Mouse (Mus musculus): ENCODE measurements at regions not wholly inside any gene's neighbourhood (a gene's known extent, or its start where the extent isn't known, plus 50 kb on each side); places are given as distances from the start of the nearest gene placed in this dataset.

DNA sequence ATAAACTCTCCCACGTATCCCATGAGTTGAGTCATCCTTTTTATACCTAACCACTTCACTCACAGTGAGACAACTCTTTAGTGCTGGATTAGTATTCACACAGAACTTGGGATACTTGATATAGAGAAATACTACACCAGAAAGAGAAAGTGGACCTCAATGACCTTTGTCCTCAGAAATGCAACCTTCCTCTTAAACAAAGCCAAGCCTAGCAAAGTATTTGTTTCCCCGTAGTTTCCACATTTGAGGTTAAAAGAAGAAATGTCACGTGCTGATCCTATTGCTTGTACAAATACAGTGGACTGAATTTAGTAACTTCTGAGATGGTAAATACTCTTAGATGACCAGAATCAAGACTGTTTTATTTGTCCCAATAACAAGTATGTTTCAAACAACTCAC, 464.8 kb downstream of the Klf5 start:
- DNase-seq (ENCODE audit: low spot score) = no peak
- H3K4me1 ChIP-seq (replicated peaks; ENCODE audit: control insufficient read depth, insufficient read depth, low read length) = no peaks in the 10 kb centered on the region
- no peak overlapping the region for H3K4me2 ChIP-seq (ENCODE audit: low read depth, low read length, severe bottlenecking)
- no peak for ATAC-seq (replicated peaks; ENCODE audit: low FRiP score)
- H3K9ac ChIP-seq (ENCODE audit: low read length) = no peak overlapping the region
- H3K27me3 ChIP-seq (ENCODE audit: control insufficient read depth, insufficient read depth, low read length) = no peaks in the 10 kb centered on the region
- H3K36me3 ChIP-seq (ENCODE audit: control insufficient read depth, insufficient read depth, low read length) = no peaks in the 10 kb centered on the region
- no peak overlapping the region for H3K27ac ChIP-seq (ENCODE audit: low read depth, low read length)
- no peak overlapping the region for H3K4me3 ChIP-seq (ENCODE audit: low read depth, low read length)
- WGBS = 70% methylated on average over 3 of the region's 3 CpGs
- H3K9me3 ChIP-seq (ENCODE audit: control insufficient read depth, low read length) = no peaks in the 10 kb centered on the region

DNA sequence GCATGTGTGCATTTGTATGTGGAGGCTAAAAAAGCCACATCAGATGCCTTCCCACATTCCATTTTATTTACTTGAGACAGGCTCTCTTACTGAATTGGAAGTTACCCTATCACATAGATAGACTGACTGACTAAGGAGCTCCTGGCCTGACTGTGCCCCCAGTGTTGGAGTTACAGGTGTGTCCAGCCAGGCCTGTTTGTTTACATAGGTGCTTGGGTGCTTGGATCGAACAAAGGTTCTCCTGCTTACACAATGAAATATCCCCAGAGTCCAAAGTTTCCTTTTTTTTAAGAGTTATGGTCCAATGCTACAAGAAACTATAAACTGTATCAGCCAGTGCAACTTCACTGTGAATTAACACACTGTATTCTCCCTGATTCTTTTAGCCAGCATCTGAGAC, 472.5 kb downstream of the Klf5 start:
- Histone ChIP-seq H3K4me1 (replicated peaks; ENCODE audit: control insufficient read depth, insufficient read depth, low read length) (no peaks in the 10 kb centered on the region), H3K36me3 (ENCODE audit: control insufficient read depth, insufficient read depth, low read length) (no peaks in the 10 kb centered on the region), H3K4me3 (ENCODE audit: low read depth, low read length) (no peak overlapping the region), H3K27me3 (ENCODE audit: control insufficient read depth, insufficient read depth, low read length) (no peaks in the 10 kb centered on the region), H3K27ac (ENCODE audit: low read depth, low read length) (no peak overlapping the region), H3K9me3 (ENCODE audit: control insufficient read depth, low read length) (no peaks in the 10 kb centered on the region), H3K9ac (ENCODE audit: low read length) (no peak overlapping the region), H3K4me2 (ENCODE audit: low read depth, low read length, severe bottlenecking) (no peak overlapping the region)
- no peak for ATAC-seq (replicated peaks; ENCODE audit: low FRiP score)
- 86% methylated on average over 1 of the region's 1 CpGs for WGBS
- no peak for DNase-seq (ENCODE audit: low spot score)

DNA sequence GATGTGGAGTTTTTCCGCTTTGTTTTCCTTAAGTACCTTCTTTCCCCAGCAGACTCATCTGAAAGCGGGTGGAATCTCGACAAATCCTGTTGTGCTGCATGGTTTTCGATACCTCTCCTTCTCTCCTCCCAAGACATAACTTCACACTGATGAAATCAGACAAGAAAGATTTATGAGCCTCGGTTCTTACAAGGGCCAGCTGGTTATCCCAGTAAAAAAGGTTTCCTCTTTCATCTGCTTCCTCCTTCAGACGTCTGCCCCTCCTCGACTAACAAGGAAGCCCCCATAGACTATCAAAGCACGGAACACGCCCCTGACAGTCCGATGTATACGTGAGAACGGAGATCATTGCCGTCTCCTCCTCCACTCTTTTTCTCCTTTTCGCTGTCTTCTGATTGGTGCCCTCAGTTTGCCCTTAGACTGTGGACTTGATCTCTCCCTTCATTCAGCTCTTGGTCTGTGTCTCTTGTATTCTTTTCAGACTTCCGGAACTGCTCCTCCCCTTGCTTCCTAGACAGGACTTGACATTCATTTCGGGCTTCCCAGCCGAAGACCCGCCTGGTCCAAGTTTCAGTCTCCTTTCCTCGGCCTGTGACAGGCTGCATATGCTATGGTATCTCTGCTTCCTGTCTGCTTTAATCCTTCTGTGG, 474.4 kb downstream of the Klf5 start:
- H3K4me1 ChIP-seq (replicated peaks; ENCODE audit: control insufficient read depth, insufficient read depth, low read length) = no peaks in the 10 kb centered on the region
- WGBS = 87% methylated on average over 19 of the region's 19 CpGs

DNA sequence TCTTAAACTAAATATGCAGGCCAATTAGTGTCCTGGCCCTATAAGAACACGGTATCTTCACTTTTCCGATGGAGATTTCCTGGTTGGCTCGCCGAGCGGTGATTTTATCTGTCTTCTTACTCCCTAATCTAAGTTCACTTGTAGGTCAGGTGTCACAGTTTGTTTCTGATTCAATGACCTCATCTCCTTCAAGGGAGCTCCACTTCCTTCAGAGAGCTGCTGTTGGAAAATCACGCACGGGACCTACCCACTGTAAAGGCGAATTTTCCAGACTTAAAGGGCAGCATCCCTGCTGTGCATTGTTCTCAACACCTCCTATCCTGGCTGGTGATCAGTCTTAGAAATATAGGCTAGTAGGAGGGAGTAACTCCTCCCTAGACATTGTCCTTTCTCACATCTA, 480.0 kb downstream of the Klf5 start:
- Histone ChIP-seq H3K4me3 (ENCODE audit: low read depth, low read length) (no peak overlapping the region), H3K9ac (ENCODE audit: low read length) (no peak overlapping the region), H3K4me2 (ENCODE audit: low read depth, low read length, severe bottlenecking) (no peak overlapping the region), H3K27me3 (ENCODE audit: control insufficient read depth, insufficient read depth, low read length) (no peaks in the 10 kb centered on the region), H3K9me3 (ENCODE audit: control insufficient read depth, low read length) (no peaks in the 10 kb centered on the region), H3K27ac (ENCODE audit: low read depth, low read length) (no peak overlapping the region), H3K36me3 (ENCODE audit: control insufficient read depth, insufficient read depth, low read length) (no peaks in the 10 kb centered on the region), H3K4me1 (replicated peaks; ENCODE audit: control insufficient read depth, insufficient read depth, low read length) (no peaks in the 10 kb centered on the region)
- WGBS = 52% methylated on average over 8 of the region's 8 CpGs
- ATAC-seq (replicated peaks; ENCODE audit: low FRiP score) (no peak), DNase-seq (ENCODE audit: low spot score) (no peak)

More for the DNA sequence above, 474.4 kb downstream of the Klf5 start:
- DNase-seq (ENCODE audit: low spot score) (no peak), ATAC-seq (replicated peaks; ENCODE audit: low FRiP score) (no peak)
- H3K27me3 ChIP-seq (ENCODE audit: control insufficient read depth, insufficient read depth, low read length) = no peaks in the 10 kb centered on the region
- no peak overlapping the region for H3K27ac ChIP-seq (ENCODE audit: low read depth, low read length)
- no peaks in the 10 kb centered on the region for H3K36me3 ChIP-seq (ENCODE audit: control insufficient read depth, insufficient read depth, low read length)
- H3K4me3 ChIP-seq (ENCODE audit: low read depth, low read length) = no peak overlapping the region
- no peak overlapping the region for H3K9ac ChIP-seq (ENCODE audit: low read length)
- no peaks in the 10 kb centered on the region for H3K9me3 ChIP-seq (ENCODE audit: control insufficient read depth, low read length)
- H3K4me2 ChIP-seq (ENCODE audit: low read depth, low read length, severe bottlenecking) = no peak overlapping the region

DNA sequence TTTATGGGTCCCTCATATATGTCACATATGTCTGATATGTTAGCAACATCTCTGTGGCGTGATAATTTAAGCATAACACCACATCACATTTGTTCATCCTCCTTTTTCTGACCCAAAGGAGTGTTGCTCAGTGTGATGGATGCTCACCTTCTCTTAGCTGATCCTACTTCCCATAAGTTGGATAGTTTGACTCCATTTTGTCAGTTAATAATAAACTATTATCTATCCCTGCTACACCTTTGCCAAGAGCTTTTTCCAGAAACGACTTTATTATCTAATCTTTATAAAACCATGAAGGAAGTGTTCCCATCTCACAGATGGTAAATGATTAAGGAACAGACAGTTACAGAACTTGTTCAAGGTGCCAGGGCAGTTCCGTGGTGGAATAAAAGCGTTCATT, 480.5 kb downstream of the Klf5 start:
- no peak for ATAC-seq (replicated peaks; ENCODE audit: low FRiP score)
- no peak overlapping the region for H3K4me3 ChIP-seq (ENCODE audit: low read depth, low read length)
- H3K4me2 ChIP-seq (ENCODE audit: low read depth, low read length, severe bottlenecking) = no peak overlapping the region
- no peak overlapping the region for H3K27ac ChIP-seq (ENCODE audit: low read depth, low read length)
- no peaks in the 10 kb centered on the region for H3K27me3 ChIP-seq (ENCODE audit: control insufficient read depth, insufficient read depth, low read length)
- no peaks in the 10 kb centered on the region for H3K9me3 ChIP-seq (ENCODE audit: control insufficient read depth, low read length)
- 87% methylated on average over 4 of the region's 4 CpGs for WGBS
- DNase-seq (ENCODE audit: low spot score) = no peak
- no peaks in the 10 kb centered on the region for H3K36me3 ChIP-seq (ENCODE audit: control insufficient read depth, insufficient read depth, low read length)
- no peaks in the 10 kb centered on the region for H3K4me1 ChIP-seq (replicated peaks; ENCODE audit: control insufficient read depth, insufficient read depth, low read length)
- no peak overlapping the region for H3K9ac ChIP-seq (ENCODE audit: low read length)

DNA sequence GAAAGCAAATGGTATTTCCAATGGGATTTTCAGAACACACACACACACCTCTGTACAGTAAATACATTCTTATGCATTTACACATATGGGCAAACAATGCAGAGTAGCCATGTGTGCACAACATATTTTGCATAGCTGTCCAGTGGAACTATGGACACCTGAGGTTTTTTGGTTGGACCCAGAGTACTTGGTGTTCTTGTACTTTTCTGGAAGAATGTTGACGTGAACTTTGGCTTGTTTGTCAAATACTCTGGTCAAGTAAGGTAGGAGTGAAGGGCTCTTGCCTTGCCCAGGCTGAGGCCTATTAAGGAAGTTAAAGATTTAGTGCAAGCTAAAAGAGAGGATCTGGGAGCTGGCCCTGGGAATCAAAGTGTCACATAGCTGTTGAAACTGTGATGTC, 485.2 kb downstream of the Klf5 start:
- Histone ChIP-seq H3K27me3 (ENCODE audit: control insufficient read depth, insufficient read depth, low read length) (no peaks in the 10 kb centered on the region), H3K9ac (ENCODE audit: low read length) (no peak overlapping the region), H3K4me2 (ENCODE audit: low read depth, low read length, severe bottlenecking) (no peak overlapping the region), H3K4me3 (ENCODE audit: low read depth, low read length) (no peak overlapping the region), H3K4me1 (replicated peaks; ENCODE audit: control insufficient read depth, insufficient read depth, low read length) (no peaks in the 10 kb centered on the region), H3K9me3 (ENCODE audit: control insufficient read depth, low read length) (no peaks in the 10 kb centered on the region), H3K36me3 (ENCODE audit: control insufficient read depth, insufficient read depth, low read length) (no peaks in the 10 kb centered on the region), H3K27ac (ENCODE audit: low read depth, low read length) (no peak overlapping the region)
- 93% methylated on average over 1 of the region's 1 CpGs for WGBS
- ATAC-seq (replicated peaks; ENCODE audit: low FRiP score) = no peak
- DNase-seq (ENCODE audit: low spot score) = no peak

DNA sequence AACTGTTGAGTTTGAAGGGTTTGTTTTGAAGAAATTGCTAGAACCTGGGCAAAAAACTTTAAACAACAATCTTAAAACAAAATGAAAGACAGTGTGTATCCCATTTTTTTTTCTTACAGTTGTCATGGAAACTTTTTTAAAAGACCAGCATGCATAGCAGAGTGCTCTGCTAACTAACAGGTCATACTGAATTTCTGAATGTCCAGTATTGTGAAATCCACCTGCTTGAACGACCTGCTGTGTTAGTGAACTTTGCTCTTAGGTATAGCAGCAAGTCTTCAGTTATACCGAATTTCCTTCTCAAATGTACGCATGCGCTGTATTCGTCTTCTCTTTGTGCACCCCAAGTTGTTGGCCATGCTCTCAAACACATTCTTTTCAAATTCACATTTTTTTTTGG, 486.6 kb downstream of the Klf5 start:
- no peak overlapping the region for H3K9ac ChIP-seq (ENCODE audit: low read length)
- ATAC-seq (replicated peaks; ENCODE audit: low FRiP score) (no peak), DNase-seq (ENCODE audit: low spot score) (no peak)
- H3K4me3 ChIP-seq (ENCODE audit: low read depth, low read length) = no peak overlapping the region
- no peaks in the 10 kb centered on the region for H3K9me3 ChIP-seq (ENCODE audit: control insufficient read depth, low read length)
- no peak overlapping the region for H3K27ac ChIP-seq (ENCODE audit: low read depth, low read length)
- H3K4me2 ChIP-seq (ENCODE audit: low read depth, low read length, severe bottlenecking) = no peak overlapping the region
- WGBS = 88% methylated on average over 5 of the region's 5 CpGs
- no peaks in the 10 kb centered on the region for H3K4me1 ChIP-seq (replicated peaks; ENCODE audit: control insufficient read depth, insufficient read depth, low read length)
- no peaks in the 10 kb centered on the region for H3K27me3 ChIP-seq (ENCODE audit: control insufficient read depth, insufficient read depth, low read length)
- no peaks in the 10 kb centered on the region for H3K36me3 ChIP-seq (ENCODE audit: control insufficient read depth, insufficient read depth, low read length)

DNA sequence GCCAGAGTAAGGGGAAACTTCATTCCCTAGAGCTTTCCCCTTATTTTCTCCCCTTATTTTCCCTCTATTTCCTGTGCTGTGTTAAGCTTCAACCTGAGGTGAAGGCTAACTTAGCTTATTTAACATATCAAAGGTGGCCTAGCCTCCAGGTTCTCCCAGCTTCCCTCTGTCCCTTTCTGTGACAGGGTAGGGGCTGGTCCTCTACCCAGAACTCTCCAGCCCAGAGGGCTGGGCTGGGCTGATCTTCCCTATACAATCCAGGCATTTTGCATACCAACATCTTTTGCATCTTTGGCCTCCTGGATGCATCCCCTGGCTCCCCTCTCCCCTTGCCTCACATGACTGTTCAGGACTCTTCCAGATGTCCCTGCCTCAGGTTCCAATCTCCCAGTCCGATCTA, 487.9 kb downstream of the Klf5 start:
- Histone ChIP-seq H3K27me3 (ENCODE audit: control insufficient read depth, insufficient read depth, low read length) (no peaks in the 10 kb centered on the region), H3K27ac (ENCODE audit: low read depth, low read length) (no peak overlapping the region), H3K9ac (ENCODE audit: low read length) (no peak overlapping the region), H3K9me3 (ENCODE audit: control insufficient read depth, low read length) (no peaks in the 10 kb centered on the region), H3K4me2 (ENCODE audit: low read depth, low read length, severe bottlenecking) (no peak overlapping the region), H3K36me3 (ENCODE audit: control insufficient read depth, insufficient read depth, low read length) (no peaks in the 10 kb centered on the region), H3K4me3 (ENCODE audit: low read depth, low read length) (no peak overlapping the region), H3K4me1 (replicated peaks; ENCODE audit: control insufficient read depth, insufficient read depth, low read length) (no peaks in the 10 kb centered on the region)
- no peak for ATAC-seq (replicated peaks; ENCODE audit: low FRiP score)
- WGBS = 90% methylated on average over 1 of the region's 1 CpGs
- DNase-seq (ENCODE audit: low spot score) = no peak

DNA sequence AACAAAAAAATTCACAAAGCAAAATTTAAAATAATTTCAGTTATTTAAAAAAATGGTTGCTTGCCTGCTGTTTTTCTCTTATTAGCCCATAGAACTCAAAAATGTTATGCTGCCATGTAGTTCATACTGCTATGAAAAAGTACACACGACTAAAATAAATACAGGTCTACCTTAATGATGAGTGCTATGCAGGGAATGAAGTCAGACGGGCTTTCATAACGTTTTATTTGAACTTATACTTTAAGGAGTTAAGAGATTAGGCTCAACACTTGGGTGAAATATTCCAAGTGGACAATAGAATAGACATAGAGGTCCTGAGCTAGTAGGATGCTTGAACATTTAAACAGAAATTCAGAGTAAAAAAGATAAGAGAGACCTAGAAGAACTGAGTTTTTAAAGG, 489.7 kb downstream of the Klf5 start:
- no peak overlapping the region for H3K27ac ChIP-seq (ENCODE audit: low read depth, low read length)
- no peaks in the 10 kb centered on the region for H3K9me3 ChIP-seq (ENCODE audit: control insufficient read depth, low read length)
- DNase-seq (ENCODE audit: low spot score) (no peak), ATAC-seq (replicated peaks; ENCODE audit: low FRiP score) (no peak)
- no peak overlapping the region for H3K4me3 ChIP-seq (ENCODE audit: low read depth, low read length)
- H3K4me2 ChIP-seq (ENCODE audit: low read depth, low read length, severe bottlenecking) = no peak overlapping the region
- H3K9ac ChIP-seq (ENCODE audit: low read length) = no peak overlapping the region
- no peaks in the 10 kb centered on the region for H3K36me3 ChIP-seq (ENCODE audit: control insufficient read depth, insufficient read depth, low read length)
- H3K4me1 ChIP-seq (replicated peaks; ENCODE audit: control insufficient read depth, insufficient read depth, low read length) = no peaks in the 10 kb centered on the region
- 85% methylated on average over 3 of the region's 3 CpGs for WGBS
- H3K27me3 ChIP-seq (ENCODE audit: control insufficient read depth, insufficient read depth, low read length) = no peaks in the 10 kb centered on the region
